Mouse (Mus musculus) mouse trophoblast stem cell (cell line): ENCODE results near the gene Olfr1179.
"Not testable (repeated sequence)": the region's sequence is repeated elsewhere in the genome, so short reads cannot be mapped to it uniquely, and the experiment has no call there.

Source experiments
- in situ Hi-C, 2 experiments: fragments of 300-500 bp; cut with MseI, MboI; formaldehyde crosslinking; loops; 2 replicates in 1 of 2; 3 replicates in 1 of 2; pipeline ENCODE4 v1.15.1; 2025

Gene Olfr1179

DNA sequence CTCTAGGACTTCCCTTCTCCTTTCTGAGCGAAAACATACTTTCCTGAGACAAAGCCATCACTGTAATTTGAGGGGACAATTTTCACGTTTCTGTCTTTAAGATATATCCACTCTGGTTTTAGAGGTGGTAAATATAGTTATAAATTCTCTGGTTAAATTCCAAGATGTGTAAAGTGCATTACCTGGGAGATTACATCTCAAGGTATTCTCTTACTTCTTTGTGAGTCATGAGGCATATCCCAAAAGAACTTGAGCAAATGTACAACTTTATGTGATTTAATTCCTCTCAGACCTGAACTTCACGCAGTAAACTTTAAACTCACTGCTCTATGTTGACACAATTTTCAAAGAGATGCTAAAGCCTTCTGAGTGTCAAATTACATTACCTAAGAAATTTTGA is at the start of gene Olfr1179:
TSS of gene Olfr1179 (minus strand) at position 101 of the 400 bp plus-strand sequence.
- in situ Hi-C loops, result no loop called here

DNA sequence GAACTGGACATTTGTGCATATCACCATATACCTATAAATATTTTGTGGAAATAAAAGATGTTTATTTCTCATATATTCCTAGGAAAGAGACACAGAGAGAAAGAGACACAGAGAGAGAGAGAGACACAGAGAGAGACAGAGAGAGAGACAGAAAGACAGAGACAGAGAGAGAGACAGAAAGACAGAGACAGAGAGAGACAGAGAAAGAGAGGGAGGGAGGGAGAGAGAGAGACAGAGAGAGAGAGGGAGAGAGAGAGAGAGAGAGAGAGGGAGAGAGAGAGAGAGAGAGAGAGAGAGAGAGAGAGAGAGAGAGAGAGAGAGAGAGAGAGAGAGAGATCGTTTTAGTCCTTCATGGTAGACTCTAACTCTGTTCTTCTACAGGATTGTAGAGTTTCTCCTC is 48.3 kb upstream of the Olfr1179 start, which contains the start of gene Olfr1183:
TSS of gene Olfr1183 (plus strand) at position 301 of the 400 bp plus-strand sequence.
- in situ Hi-C loops, result not testable (repeated sequence)

DNA sequence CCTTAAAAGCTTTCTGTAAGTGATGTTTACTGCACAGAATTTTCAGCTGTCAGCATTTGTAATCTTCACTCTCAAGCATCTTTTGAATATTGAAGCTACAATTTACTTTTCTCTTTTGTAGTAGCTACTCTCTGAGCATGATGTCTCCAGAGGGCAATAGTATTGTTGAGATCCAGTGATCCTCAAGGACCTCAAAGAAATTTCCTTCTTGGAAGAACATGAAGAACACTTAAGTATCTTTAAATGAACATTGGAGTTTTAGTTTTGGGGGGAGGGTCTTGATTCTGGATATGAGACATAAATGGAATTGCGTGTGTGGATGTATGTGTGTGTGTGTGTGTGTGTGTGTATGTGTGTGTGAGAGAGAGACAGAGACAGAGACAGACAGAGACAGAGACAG is 42.8 kb upstream of the Olfr1179 start, which contains the start of gene Gm13757:
TSS of gene Gm13757 (minus strand) at position 101 of the 400 bp plus-strand sequence.
- in situ Hi-C loops, result no loop called here

DNA sequence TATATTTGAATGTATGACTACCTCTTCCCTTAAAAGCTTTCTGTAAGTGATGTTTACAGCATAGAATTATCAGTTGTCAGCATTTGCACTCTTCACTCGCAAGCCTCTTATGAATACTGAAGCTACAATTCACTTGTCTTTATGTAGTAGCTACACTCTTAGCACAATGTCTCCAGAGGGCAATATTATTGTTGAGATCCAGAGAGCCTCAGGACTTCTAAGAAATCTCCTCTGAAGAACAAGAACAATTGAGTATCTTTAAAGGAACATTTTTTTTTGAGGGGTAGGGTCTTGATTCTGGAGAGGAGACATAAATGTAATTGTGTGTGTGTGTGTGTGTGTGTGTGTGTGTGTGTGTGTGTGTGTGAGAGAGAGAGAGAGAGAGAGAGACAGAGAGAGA is 19.8 kb upstream of the Olfr1179 start, which contains the start of gene Olfr1181:
TSS of gene Olfr1181 (minus strand) at position 101 of the 400 bp plus-strand sequence.
- in situ Hi-C loops, result no loop called here

DNA sequence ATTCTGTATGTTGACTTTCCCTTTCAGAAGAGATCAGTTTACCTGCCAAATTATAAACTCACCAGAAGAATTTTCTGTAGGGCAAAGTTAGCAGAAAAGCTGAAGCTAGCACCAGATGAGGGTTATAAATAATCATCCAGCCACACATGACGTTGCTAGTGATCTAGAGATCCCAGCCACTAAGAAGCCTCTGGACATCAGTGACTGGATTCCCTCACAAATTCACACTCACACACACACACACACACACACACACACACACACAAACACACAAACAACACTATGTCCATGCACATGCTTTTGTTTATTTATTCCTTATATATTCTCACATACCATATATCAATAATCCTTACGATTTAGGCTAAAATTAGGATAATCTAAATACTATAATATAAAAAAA is 12.8 kb upstream of the Olfr1179 start, which contains the start of gene Olfr1180:
TSS of gene Olfr1180 (minus strand) at position 101 of the 400 bp plus-strand sequence.
- in situ Hi-C loops, result no loop called here

DNA sequence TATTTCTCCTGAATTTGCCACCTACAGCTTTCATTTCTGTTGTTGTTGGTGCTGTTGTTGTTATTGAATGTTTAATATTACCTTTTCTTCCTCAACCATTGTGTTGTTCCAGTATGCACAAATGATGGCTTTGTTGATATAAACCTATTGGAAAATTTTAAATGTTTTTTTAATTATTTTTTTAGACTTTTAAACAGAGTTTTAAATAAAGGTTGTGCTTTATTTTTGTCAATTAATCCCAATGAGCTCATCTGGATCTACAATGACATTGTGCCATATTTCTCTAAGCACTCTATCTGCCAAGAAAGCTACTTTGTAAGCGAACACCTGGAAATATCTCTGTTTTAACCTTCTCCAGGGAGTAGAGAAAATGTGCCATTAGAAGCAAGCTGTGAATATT is 19.5 kb downstream of the Olfr1179 start, which contains the start of gene Olfr1178:
TSS of gene Olfr1178 (plus strand) at position 301 of the 400 bp plus-strand sequence.
- in situ Hi-C loops, result no loop called here

DNA sequence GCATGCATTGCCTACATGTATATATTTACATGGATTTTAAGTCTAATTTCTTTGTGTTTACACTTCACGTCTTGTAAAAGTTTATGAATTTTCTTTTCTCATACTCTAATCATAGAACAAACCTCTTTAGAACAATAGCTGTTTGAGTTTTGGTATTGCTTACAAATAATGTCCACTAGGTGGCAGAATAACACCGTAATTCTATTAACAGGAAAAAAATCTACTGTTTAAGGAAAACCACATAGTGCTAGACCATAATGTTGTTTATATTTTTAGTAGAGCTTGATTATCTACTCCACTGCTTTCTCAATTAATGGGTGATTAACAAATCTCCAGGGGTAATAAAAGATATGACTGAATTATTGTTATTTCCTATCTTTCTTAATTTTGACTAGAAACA is 49.9 kb downstream of the Olfr1179 start:
- in situ Hi-C loops, result loop anchor here (25.0 kb wide), 1 partner anchor 1181 kb away; the partner anchor contains the start of gene Olfr1243 (in 2 of the 2)
